Mouse (Mus musculus): Measurements from ENCODE around the gene Abca13.

DNA sequence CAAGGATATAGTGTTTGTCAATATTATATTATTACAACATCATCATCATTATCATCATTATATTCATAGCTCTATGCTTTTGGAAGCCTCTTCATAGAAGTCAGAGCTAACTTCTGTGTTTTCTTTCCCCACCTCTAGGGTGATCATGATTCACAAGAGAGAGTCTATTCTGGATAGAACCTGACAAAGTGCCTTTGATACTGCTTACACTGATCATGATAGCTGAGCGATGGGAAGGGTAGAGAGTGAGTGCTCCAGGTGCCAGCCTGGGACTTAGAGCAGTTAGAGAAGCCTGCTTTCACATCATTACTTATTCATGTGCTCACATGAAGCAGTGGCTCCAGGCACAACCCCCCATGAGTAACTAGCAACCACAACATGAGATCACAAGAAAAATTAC, 280.7 kb downstream of the Abca13 start:
- TF ChIP-seq CTCF (conservative IDR thresholded peaks at IDR 0.05; ENCODE audit: low read length) = no peak
- TF ChIP-seq POU5F1 (IDR thresholded peaks at IDR 0.05; ENCODE audit: borderline replicate concordance, low read length) = no peak

Data from E14TG2a.4 (cell line).